In genomic region chrX:163669886-163670285, GRCm38 (mm10) we compare ENCODE assay signal across 9 mouse cellular contexts.
DNase-seq lines count a peak whose midpoint lies in the region; ATAC-seq and TF ChIP-seq lines count a peak whose summit lies in the region.
"Had no signal": no experiment of that assay in that cellular context is flagged by ENCODE, and none has a peak within 500 bp of the region (broad histone marks: within the 10 kb centered on the region; RNA-seq: fewer than 3 reads in every experiment).

No protein-coding gene starts in this region.

- no peaks in the 10 kb centered on the region for H3K36me3 ChIP-seq in kidney, adult 2 months (ENCODE audit: control insufficient read depth, insufficient read depth, low read length)
- H3K36me3 ChIP-seq in kidney, embryonic 15.5 days = no peaks in the 10 kb centered on the region
- H3K36me3 ChIP-seq in limb, embryonic 11.5 days (ENCODE audit: control insufficient read depth, insufficient read depth, low read length) = no peaks in the 10 kb centered on the region

- H3K27me3 ChIP-seq in kidney, adult 2 months (replicated peaks; ENCODE audit: control insufficient read depth, insufficient read depth, low read length) = no peaks in the 10 kb centered on the region
- peaks cover 12% of the 10 kb centered on the region; the same call in 1 of the 2 replicates for H3K27me3 ChIP-seq in kidney, embryonic 15.5 days
- no peaks in the 10 kb centered on the region for H3K27me3 ChIP-seq in limb, embryonic 11.5 days (ENCODE audit: control insufficient read depth, insufficient read depth, low read length)

- WGBS in kidney, adult 2 months = 23% methylated on average over 1 of the region's 1 CpGs
- WGBS in kidney, embryonic 15.5 days = 22% methylated on average over 1 of the region's 1 CpGs
- 26% methylated on average over 1 of the region's 1 CpGs for WGBS in limb, embryonic 11.5 days

- H3K4me1 ChIP-seq in kidney, adult 2 months (ENCODE audit: control insufficient read depth, insufficient read depth, low read length) = no peaks in the 10 kb centered on the region
- no peaks in the 10 kb centered on the region for H3K4me1 ChIP-seq in kidney, embryonic 15.5 days
- no peaks in the 10 kb centered on the region for H3K4me1 ChIP-seq in limb, embryonic 11.5 days (ENCODE audit: control insufficient read depth, insufficient read depth, low read length)

- no peak for ATAC-seq in kidney, embryonic 15.5 days (replicated peaks; ENCODE audit: low FRiP score)
- no peak for ATAC-seq in limb, embryonic 11.5 days (ENCODE audit: insufficient number of reproducible peaks, low FRiP score, low TSS enrichment, low read depth)
- ATAC-seq in activated CD4-positive, CD25-positive, alpha-beta regulatory T cell, adult 4 months = no peak

- no peak for TF ChIP-seq POLR2A in kidney, adult 2 months (IDR thresholded peaks at IDR 0.05; ENCODE audit: low read depth, low read length)

- no peaks in the 10 kb centered on the region for H3K9me3 ChIP-seq in kidney, embryonic 15.5 days (replicated peaks)
- H3K9me3 ChIP-seq in limb, embryonic 11.5 days (ENCODE audit: control insufficient read depth, low read length) = no peaks in the 10 kb centered on the region

- no peak overlapping the region for H3K9ac ChIP-seq in kidney, embryonic 15.5 days
- H3K9ac ChIP-seq in limb, embryonic 11.5 days (ENCODE audit: low read length) = no peak overlapping the region

- no peak overlapping the region for H3K4me3 ChIP-seq in kidney, adult 2 months (ENCODE audit: insufficient read depth, low read depth, low read length)
- H3K4me3 ChIP-seq in kidney, embryonic 15.5 days (replicated peaks) = no peak overlapping the region
- H3K4me3 ChIP-seq in limb, embryonic 11.5 days (ENCODE audit: low read depth, low read length) = no peak overlapping the region

- TF ChIP-seq CTCF in kidney, adult 2 months (conservative IDR thresholded peaks at IDR 0.05; ENCODE audit: insufficient read depth, insufficient read length, low read depth, low read length) = peak; percentile 52

- H3K4me2 ChIP-seq in kidney, embryonic 15.5 days = no peak overlapping the region
- no peak overlapping the region for H3K4me2 ChIP-seq in limb, embryonic 11.5 days (ENCODE audit: low read depth, severe bottlenecking)

- H3K27ac ChIP-seq in kidney, adult 2 months (ENCODE audit: insufficient read depth, low read depth, low read length) = no peak overlapping the region
- no peak overlapping the region for H3K27ac ChIP-seq in kidney, embryonic 15.5 days
- no peak overlapping the region for H3K27ac ChIP-seq in limb, embryonic 11.5 days (replicated peaks; ENCODE audit: low read depth, low read length)
- H3K27ac ChIP-seq: macrophage had no signal

- peak; percentile 17 for DNase-seq in kidney, adult 2 months
- peak; percentile 1 for DNase-seq in Muller cell, postnatal 12 days (ENCODE audit: inconsistent ontology term)
- peak; percentile 7 for DNase-seq in c-Kit-positive CD71-negative TER-119-negative erythroid progenitor cells, embryonic 14.5 days (ENCODE audit: low read depth)
- peak; percentile 12 to 22 for DNase-seq in gastrocnemius, postnatal 36 days
- DNase-seq in limb, embryonic 11.5 days (ENCODE audit: low spot score) = peak; percentile 63
- peak; percentile 3 for DNase-seq in right cerebral cortex, postnatal 25 days

- intact Hi-C loops in gastrocnemius, postnatal 36 days (cut with DNase I) = loop anchor here (10.0 kb wide), 1 partner anchor 755 kb away; no protein-coding TSS in a partner anchor

Comparison
In these comparisons a context has a peak if more than half of its experiments do, and no peak if none do; other contexts are left out.
1. DNase-seq: peak in every context shown above with its lines; median percentile 63 in limb, embryonic 11.5 days; 17 in kidney, adult 2 months; 17 in gastrocnemius, postnatal 36 days; 7 in c-Kit-positive CD71-negative TER-119-negative erythroid progenitor cells, embryonic 14.5 days; 3 in right cerebral cortex, postnatal 25 days; 1 in Muller cell, postnatal 12 days.